Mouse (Mus musculus) cerebellum, postnatal 4 days (tissue): ENCODE results near the gene Cmpk1.

Experiments
- DNase-seq, 2 experiments: peaks; one replicate each; pipeline ENCODE4 v3.0.0; 2022; ENCODE audit warnings: low spot score in 2 of 2, mixed read lengths in 1 of 2

Cmpk1 gene

GRCm38 (mm10) chr4:114945021-114945420 is 42.0 kb downstream of the Cmpk1 start:
- no peak for DNase-seq

DNA sequence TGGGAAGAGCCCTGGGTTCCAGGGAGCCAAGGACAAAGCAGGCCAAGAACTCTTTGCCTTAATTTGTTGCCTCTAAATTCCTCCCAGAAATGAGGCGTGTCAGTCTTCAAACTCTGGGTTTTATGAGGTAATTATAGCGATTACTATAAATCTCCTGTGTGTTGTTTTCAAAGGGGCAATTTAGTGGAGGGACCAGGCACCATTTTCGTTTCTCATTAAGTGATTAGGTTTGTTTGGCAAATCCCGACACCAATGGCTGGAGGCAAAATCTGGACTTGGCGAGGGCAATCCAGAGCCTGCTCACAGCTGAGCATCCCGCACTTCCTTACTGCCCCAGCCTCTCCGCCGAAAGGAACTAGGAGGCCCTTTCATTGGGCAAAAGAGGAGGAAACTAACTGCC is 44.5 kb downstream of the Cmpk1 start:
- no peak for DNase-seq

GRCm38 (mm10) chr4:114942112-114942511 is 44.9 kb downstream of the Cmpk1 start:
- no peak for DNase-seq

DNA sequence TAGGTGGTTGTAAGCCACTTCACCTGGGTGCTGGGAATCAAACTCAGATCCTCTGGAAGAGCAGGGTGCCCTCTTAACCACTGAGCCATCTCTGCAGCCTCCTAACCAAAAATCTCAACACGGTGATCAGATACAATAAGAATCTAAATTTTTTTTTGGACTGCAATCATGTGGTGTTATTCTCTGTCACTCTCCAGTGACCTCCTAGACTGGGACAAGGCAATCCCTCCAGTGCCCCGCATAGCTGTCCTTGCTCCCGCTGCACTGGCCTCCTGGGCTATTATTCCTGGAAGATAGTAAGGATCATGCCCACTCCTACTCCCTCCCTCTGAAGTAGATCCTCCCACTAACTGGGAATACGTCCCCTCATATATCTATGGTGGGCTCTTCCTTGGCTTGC is 45.7 kb downstream of the Cmpk1 start:
- no peak for DNase-seq

DNA sequence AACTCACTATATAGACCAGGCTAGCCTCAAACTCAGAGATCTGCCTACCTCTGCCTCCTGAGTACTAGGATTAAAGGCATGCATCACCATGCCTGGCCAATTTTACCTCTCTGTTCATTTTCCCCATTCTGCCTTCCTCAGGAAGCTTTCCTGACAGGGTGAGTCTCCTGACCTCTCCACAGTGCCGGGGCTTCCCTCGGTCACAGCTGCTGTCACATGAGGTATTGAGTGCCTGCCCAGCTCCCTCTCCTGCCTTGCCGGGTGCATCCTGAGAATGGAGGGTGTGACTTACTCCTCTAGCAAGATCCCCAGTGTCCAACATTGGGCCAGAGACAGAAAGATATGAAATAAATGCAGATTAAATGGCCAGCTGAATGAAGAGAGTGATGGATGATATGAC is 48.8 kb downstream of the Cmpk1 start:
- DNase-seq = no peak

- no peak for DNase-seq
Observed at GRCm38 (mm10) chr4:114937459-114938047, 49.5 kb downstream of the Cmpk1 start.

GRCm38 (mm10) chr4:114934188-114934587 is 52.9 kb downstream of the Cmpk1 start:
- no peak for DNase-seq

DNA sequence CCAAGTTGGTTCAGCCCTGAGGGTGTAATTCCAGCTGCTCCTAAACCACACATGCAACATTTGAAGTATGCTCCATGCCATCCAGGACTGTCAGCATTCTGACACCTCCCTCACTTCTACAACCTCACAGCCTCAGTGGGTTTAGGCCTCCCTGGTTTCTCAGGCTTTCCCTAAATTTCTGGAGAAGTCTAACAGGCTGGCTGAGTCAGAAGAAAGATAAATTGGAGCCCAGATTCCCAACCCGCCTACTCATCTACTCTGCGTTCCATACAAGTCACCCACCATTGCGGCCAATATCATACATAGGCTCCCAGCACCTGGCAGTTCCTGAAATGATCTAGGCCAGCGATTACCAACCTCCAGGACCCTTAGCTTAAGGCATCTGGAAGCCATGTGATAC is 54.3 kb downstream of the Cmpk1 start:
- no peak for DNase-seq

- DNase-seq = no peak
Observed at GRCm38 (mm10) chr4:114929155-114929554, 57.9 kb downstream of the Cmpk1 start.

DNA sequence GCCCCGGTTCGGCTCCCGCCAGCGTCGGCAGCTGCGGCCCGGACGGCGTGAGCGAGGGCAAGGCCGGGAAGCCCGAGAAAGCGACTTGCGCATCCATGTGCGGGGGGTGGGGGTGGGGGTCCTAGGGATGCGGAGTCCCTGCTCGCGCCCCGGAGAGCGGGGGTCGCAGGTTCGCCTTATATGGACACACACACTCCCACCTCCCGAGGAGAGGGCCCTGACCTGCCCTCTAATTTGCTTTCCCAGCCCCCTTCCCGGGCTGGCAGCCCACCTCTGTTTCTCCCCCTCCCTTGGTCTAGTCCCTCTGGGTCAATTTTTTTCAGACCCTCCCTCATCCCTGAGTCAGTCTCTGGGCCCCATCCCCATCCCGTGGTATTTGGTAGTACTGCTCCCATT is 61.1 kb downstream of the Cmpk1 start, which contains the start of gene Foxe3:
TSS of gene Foxe3 (minus strand) at position 97 of the 396 bp plus-strand sequence.
- DNase-seq = no peak

- peak in 1 of 2 experiments; percentile 5 for DNase-seq
Observed at GRCm38 (mm10) chr4:114924971-114925916, 61.8 kb downstream of the Cmpk1 start.

GRCm38 (mm10) chr4:114917091-114917490 is 70.0 kb downstream of the Cmpk1 start:
- DNase-seq = peak in 1 of 2 experiments; percentile 32

DNA sequence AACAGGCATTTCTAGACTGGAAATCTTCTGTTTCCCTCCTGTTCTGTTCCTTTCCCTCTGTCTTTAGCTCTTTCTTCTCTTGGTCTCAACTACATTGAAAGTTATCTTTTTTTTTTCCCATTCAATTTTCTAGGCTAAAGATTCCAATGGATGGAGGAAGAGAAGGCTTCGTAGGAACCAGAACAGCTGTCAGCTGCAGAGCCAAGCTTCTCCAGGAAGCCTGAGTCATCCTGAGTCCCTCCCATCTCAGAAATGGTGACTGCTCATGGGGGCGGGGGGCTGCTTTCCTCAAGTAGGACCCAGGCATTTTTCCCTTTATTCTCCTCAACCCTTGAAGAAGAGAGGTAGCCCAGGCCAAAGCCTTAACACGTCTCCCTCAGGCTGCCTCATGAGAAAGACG is 71.0 kb downstream of the Cmpk1 start:
- DNase-seq = no peak

DNA sequence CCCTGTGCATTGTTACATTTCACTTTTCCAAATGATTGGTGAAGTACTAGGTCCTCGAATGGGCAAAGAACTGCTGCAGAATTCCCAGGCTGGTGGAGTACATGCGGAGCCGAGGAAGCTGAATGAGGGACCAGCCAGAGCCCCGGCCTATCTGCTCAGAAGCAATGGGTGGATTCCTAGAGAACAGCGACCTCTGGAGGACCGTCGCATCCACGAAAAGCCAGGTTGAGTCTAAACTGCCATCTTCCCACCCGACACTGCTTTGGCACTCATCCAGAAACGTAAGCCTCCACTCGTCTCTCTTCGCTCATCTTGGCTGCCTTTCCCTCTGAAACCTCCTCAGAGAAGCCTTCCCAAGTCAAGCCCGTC is 73.5 kb downstream of the Cmpk1 start:
- peak; percentile 47 to 74 for DNase-seq

- no peak for DNase-seq
Observed at GRCm38 (mm10) chr4:114912705-114913593, 74.1 kb downstream of the Cmpk1 start.

DNA sequence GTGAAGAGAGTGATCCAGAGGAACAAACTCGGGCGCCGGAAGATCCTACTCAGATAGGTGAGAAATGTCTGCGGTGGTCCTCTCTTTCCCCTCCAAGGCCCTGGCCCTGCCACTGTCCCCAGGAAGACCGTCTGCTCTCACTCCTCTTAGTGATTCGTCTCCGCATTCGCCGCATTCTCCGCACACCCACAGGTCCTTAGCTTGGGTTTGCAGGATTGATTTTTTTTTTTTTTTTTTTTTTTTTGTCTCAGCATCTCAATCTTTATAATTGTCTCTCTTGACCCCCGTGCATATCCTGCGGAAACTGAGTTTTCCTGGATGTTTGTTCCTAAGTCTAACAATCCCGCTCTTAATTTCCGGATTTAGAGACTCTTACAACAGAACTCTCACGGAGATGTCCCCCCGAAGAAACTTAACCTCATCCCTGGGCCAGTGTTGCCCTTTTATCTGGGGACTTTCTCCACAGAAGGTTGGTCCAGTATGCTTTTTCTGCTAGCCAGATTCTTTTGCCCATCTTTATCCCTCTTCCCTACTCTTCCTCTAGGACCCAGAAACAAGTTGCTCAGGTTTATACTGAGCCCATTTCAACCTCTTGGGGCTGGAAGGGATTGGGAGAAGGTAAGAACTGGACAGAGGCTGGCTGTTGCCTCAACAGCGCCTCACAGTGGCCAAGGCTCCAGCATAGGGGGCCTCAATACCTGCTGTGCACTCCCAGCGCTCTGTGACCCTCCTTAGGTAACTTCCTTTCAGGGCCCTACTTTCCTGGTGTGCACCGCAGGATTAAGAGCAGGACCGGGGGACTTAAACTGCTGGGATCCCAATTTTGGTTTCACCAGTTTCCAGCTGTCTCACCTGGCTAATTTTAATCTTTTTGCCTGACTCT is 77.2 kb downstream of the Cmpk1 start:
- DNase-seq = no peak
